Mouse (Mus musculus) gastrocnemius, postnatal 36 days (tissue): ENCODE measurements around the gene Fetub. TPM values are rescaled to one million over a fixed set of nuclear protein-coding genes. Genes with fewer than 3 reads are reported as not detected.
"Not testable (repeated sequence)": the region's sequence is repeated elsewhere in the genome, so short reads cannot be mapped to it uniquely, and the experiment has no call there.

Experiments used
- DNase-seq, 2 experiments: peaks; one replicate each; pipeline ENCODE4 v3.0.0; 2022
- intact Hi-C: fragments of 180-260 bp; cut with DNase I; formaldehyde crosslinking; loops from one replicate; pipeline ENCODE4 v1.15.1; 2025
- total RNA-seq, 2 experiments: library from RNA; stranded (reverse); gene quantifications; 2 replicates each; pipeline ENCODE4 v1.2.3; 2021

The Fetub gene
- total RNA-seq, 2 experiments from 2014 or later: 0.18 TPM; not detected in 1

DNA sequence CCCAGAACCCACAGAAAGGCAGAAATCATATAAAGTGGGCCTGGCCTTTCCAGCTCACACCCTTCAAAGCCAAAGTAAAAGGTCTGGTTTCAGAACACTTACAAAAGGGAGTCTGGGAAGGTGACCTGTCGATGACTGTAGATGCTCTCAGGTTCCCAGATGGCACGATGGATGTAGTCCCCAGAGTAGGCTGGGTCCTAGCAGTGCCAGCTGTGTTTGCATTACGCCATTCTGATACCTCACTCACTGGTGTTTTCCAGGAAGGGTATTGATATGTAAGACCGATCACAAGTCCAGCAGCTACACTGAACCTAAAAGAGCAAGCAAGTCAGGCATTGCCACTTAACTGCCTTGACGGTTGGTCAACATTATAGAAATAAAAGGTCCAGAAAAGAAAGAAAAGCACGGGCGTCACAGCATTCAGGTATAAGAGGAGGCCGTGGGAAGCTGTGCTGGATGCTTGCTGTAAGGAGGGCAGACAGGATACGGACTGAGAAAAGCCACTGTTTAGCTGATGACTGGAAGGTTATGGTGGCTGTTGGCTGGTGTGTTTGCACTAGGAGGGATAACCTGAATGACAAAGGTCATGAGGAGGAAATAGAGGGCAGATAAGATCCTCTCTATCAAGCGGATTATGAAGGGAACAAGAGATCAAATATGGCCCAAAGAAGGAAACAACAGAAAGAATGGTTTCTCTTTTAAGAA, 18.1 kb upstream of the Fetub start:
- intact Hi-C loops: no loop called here
- no peak for DNase-seq

GRCm38 (mm10) chr16:22901326-22901725, 16.8 kb upstream of the Fetub start:
- DNase-seq: no peak
- intact Hi-C loops: no loop called here

DNA sequence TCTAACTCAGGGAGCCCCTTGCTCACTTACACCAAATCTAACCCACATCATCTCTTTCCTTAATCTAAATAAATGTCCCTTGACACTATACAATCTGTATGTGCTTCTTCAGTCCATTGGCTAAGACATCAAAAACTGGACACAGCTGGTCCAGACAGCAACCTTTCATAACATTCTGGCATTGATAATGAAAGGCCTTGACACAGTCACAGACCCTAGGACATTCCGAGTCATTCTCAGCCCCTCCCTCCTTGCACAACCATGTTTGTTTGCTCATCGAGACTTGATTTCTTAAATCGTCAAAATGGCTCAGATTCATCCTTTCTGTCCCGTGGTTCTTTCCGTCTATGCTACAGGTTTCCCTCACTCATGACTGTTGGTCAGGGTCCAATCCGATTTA, 8.8 kb upstream of the Fetub start:
- no peak for DNase-seq
- intact Hi-C loops: no loop called here

DNA sequence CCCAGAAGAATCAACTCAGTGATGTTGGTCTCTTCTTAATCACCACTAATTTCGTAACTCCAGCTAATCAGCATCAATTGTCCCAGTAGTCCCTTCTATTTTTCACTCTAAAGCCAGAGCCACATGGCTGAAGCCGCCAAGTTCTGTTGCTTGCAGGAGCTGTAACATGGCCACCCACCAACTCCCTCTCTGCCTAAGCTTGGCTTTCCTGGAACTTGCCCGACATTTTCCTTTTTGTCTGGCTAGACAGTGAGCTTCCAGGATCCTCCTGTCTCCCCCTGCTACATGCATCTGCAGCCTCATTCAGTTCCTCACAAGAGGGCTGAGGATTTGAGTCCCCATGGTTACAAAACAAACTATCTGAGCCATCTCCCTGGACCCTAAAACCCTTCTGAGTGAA, 6.1 kb upstream of the Fetub start:
- no peak for DNase-seq
- intact Hi-C loops: no loop called here

- no peak for DNase-seq
- intact Hi-C loops: no loop called here
These were observed 5.2 kb upstream of the Fetub start for GRCm38 (mm10) chr16:22912886-22913285.

DNA sequence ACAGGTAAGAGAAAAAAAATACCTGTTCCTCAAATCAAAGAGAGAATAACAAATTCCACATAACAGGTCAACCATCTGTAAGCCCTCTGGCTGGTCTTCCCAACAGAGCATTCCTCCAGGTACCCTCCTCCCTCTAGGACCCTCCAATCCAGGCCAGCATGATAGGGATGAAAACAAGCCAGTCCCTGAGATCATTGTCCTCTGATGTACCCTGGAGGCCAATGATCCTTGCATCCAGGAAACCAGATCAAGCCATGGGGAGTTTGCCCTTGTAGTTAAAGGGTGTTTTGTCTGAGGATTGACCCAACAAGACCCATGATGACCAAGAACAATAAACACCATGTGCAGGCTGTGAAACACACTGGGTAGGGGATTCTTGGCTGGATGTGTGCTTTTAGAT, 3.9 kb upstream of the Fetub start:
- intact Hi-C loops: no loop called here
- DNase-seq: no peak

DNA sequence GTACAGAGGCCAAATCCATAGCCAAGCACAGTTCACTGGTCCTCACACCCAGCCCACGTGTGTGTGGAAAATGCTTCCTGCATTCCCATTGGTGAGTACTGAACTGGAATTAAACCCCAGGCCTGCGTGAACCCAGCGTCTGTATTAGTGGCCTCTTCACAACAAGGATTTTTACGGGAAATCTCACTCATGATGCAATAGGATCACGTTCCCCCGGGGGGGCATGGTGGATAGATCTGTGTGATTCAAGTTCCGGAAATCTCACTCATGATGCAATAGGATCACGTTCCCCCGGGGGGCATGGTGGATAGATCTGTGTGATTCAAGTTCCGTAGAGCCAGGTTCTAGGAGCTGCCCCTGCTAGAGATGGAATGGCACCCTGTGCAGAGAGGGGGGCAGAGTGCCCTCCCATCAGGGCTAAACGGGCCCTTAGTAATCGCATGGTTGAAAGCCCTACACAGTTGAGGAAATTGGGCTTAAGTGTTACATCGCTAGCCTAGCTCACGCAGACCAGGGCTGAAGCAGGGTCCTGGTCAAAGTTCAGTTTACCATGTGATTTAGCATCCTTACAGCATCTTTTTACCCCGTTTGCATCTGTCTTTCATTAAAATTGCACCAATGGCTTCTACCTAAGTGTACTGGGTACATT, 654 bp downstream of the Fetub start:
- DNase-seq: no peak
- intact Hi-C loops: no loop called here

DNA sequence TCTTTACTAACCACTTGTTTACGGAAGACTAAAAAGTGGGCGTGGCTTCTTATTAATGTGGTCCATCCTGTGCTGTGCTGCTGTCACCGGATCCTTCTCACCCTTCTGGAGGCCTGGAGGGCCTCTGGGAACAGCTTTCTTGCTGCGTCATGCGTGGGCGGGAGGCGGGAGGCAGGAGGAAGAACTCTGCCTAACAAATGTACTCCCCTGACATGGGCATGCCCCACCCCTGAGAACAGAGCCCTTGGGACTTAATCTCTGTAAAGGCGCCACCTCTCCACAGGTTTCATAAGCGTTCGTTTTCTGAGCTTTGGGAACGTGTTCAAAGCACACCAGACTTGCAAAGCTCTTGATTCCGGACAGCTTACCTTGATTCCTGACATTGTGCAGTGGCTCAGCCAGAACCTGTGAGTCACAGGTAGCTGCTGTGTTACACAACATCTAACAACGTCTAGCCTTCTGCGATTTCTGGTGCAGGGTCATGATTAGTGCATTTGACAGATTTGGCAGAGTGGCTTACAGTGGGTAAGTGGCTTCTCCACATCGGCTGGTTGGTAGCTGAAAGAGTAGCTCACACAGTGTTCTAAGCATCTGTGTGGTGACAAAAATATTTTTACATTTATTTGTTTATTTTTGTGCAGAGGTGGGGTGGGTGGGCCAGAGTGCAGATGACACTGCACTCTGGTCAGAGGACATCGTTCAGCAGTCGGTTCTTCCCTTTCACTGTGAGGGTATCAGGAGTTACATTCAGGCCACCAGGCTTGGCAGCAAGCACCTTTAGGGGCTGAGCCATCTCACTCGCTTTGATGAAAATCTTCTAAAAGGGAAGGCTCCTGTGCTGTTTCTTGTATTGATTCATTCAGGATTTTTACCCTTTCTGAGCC, 2.1 kb downstream of the Fetub start:
- DNase-seq: no peak
- intact Hi-C loops: no loop called here

- intact Hi-C loops: no loop called here
- DNase-seq: no peak
These were observed 3.6 kb downstream of the Fetub start for GRCm38 (mm10) chr16:22921761-22922160.

DNA sequence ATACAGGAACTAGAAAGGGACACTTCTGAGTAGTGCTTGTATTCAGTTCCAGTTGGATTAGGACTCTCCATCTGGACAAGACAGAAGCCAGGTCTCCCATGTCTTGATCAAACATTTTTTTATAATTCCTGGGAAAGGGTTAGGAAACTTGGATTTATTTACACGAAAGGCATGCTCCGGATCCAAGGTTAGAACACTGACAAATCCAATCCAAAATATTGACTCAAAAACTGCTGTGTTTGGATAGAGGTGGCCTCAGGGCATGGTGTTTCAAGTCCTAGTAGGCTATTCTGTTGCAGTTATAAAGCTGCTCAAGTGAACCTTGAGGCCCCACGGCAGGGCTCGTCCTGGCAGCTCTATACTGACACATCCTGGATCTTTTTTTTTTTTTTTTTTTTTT, 4.3 kb downstream of the Fetub start:
- intact Hi-C loops: no loop called here
- DNase-seq: no peak

DNA sequence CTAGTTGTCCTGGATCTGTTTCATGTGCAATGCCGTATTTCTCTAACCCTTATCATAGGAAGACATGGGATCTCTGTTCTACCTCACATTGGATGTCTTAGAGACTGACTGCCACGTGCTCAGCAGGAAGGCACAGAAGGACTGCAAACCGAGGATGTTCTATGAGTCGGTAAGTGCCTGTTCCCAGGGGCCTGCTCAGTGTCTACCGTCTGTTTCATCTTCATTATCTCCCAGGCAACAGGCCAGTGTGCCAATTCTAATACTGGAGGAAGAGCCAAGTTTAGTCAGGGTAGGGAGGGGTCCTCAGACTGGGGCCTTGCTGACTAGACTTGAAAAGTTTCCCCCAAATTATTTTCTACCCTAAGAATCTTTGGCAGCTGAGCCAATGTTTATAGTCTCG, 11.4 kb downstream of the Fetub start:
- intact Hi-C loops: no loop called here
- no peak for DNase-seq

GRCm38 (mm10) chr16:22931431-22932200, 13.5 kb downstream of the Fetub start:
- DNase-seq: no peak
- intact Hi-C loops: no loop called here

GRCm38 (mm10) chr16:22937631-22938030, 19.5 kb downstream of the Fetub start:
- no peak for DNase-seq
- intact Hi-C loops: no loop called here

- intact Hi-C loops: no loop called here
- no peak for DNase-seq
These were observed 20.4 kb downstream of the Fetub start for GRCm38 (mm10) chr16:22938541-22938940.

DNA sequence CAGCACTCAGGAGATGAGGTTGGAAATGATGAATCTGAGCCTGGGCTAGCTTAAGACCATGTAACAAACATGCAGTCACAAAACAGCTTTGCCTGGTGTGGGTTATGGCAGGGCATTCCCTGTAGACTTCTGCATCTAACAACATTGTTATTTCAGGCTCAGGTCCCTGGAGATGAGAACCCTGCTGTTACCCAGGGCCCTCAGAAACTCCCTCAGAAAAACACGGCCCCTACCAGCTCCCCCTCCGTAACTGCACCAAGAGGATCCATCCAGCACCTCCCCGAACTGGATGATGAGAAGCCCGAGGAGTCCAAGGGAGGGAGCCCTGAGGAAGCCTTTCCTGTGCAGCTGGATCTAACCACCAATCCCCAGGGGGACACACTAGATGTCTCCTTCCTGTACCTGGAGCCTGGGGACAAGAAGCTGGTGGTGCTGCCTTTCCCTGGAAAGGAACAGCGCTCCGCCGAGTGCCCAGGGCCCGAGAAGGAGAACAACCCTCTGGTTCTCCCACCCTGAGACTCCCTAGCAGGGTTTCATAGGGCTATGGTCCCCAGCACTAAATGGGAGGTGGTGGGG, 21.1 kb downstream of the Fetub start:
- no peak for DNase-seq
- intact Hi-C loops: no loop called here

DNA sequence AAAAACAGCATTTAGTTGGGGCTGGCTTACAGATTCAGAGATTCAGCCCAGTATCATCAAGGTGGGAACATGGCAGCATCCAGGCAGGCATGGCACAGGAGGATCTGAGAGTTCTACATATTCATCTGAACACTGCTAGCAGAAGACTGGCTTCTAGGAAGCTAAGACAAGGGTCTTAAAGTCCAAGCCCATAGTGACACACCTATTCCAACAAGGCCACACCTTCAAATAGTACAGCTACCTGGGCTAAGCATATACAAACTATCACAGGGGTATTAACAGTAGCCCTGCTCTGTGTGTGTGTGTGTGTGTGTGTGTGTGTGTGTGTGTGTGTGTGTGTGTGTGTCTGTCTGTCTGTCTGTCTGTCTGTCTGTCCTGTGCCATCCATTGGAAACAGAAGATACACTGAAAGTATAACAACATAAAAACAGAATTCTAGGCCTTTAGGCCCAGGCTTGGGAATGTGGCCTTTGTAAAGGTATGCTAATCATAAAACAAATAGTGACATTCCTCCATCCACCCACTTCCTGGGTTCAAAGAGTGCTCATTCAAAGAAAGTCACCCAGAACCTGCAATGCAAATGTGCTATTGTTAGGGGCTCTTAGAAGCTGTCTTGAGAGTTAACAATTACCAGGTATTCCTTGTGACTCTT, 23.8 kb downstream of the Fetub start:
- intact Hi-C loops: not testable (repeated sequence)

GRCm38 (mm10) chr16:22947371-22947770, 29.2 kb downstream of the Fetub start:
- no peak for DNase-seq
- intact Hi-C loops: no loop called here

More for the DNA sequence above, 23.8 kb downstream of the Fetub start:
- DNase-seq: not testable (repeated sequence)

DNA sequence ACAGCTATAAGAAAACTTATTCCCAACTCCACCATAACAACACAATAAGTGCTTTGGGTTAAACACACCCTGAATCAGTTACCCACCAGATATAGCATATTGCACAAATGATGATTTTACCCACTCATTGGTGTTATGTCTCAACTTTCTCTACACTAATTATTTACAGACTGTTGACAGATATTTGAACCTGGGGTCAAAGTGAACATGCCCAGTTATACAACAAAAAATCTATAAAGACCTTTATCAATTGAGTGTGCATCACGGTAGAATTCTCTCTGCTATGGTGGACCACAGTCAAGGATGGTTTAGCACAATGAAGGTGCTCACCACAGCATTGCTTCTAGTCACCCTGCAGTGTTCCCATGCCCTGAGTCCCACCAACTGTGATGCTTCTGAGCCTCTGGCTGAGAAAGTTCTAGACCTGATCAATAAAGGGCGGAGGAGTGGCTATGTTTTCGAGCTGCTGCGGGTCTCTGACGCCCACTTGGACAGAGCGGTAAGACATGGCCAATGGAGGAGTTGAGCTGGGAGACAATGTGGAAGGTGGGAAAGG, 32.8 kb downstream of the Fetub start, which contains the start of gene Hrg:
Hrg (plus strand) TSS at position 233 of the 556 bp plus-strand sequence.
- no peak for DNase-seq
- intact Hi-C loops: no loop called here

- no peak for DNase-seq
- intact Hi-C loops: no loop called here
These were observed 34.9 kb downstream of the Fetub start for GRCm38 (mm10) chr16:22953069-22953468.
